Mouse (Mus musculus): ENCODE results near the gene Zfp92. TPM values are rescaled to one million over a fixed set of nuclear protein-coding genes. Genes with fewer than 3 reads are reported as not detected.
A peak's percentile ranks its signal among the peaks of the same experiment; 100 is the strongest.

Gene Zfp92
- polyA plus RNA-seq, 1 experiment from 2014 or later: 0.04 TPM

- no peak for TF ChIP-seq CTCF (IDR thresholded peaks at IDR 0.05; ENCODE audit: low read depth)
- Histone ChIP-seq H3K4me3 (replicated peaks; ENCODE audit: low read depth, low read length) (no peak overlapping the region), H3K4me1 (replicated peaks; ENCODE audit: insufficient read depth, low read length) (no peaks in the 10 kb centered on the region), H3K9ac (ENCODE audit: low read depth, low read length) (no peak overlapping the region), H3K9me3 (replicated peaks; ENCODE audit: low read length) (no peaks in the 10 kb centered on the region), H3K27me3 (ENCODE audit: insufficient read depth, low read length) (no peaks in the 10 kb centered on the region), H3K27ac (0 out of 2 replicates have a peak overlapping the region, but pooled peaks have one; percentile 13), H3K36me3 (ENCODE audit: insufficient read depth, low read length) (no peaks in the 10 kb centered on the region), H3K4me2 (ENCODE audit: low read length) (no peak overlapping the region)
- 53% methylated on average over 1 of the region's 1 CpGs for WGBS
- DNase-seq (ENCODE audit: low spot score) (no peak), ATAC-seq (replicated peaks; ENCODE audit: low FRiP score, low read depth) (no peak)
Measured at GRCm38 (mm10) chrX:73468752-73469151, 57.9 kb downstream of the Zfp92 start.

DNA sequence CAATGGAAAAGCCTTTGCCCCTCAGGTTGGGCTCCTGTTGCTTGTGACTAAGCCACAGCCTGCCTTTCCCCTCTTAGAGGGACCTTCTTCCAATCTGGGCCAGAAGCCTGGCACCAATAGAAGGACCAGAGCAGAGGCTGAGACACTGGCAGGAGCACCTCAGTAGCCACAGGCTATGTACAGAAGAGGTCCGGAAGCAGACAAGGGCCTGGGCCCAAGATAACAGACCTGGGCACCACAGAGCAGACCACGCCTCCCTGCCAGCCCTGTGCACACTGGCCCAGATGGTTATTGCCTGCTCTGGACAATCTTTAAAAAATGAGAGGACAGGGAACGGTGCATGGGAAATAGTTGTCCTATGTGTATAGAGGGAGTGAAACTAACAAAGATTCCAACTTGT lies 60.9 kb downstream of the Zfp92 start:
- H3K4me3 ChIP-seq (replicated peaks; ENCODE audit: low read depth, low read length): no peak overlapping the region
- TF ChIP-seq CTCF (IDR thresholded peaks at IDR 0.05; ENCODE audit: low read depth): no peak
- H3K9me3 ChIP-seq (replicated peaks; ENCODE audit: low read length): no peaks in the 10 kb centered on the region
- no peaks in the 10 kb centered on the region for H3K36me3 ChIP-seq (ENCODE audit: insufficient read depth, low read length)
- 87% methylated on average over 3 of the region's 3 CpGs for WGBS
- H3K4me1 ChIP-seq (replicated peaks; ENCODE audit: insufficient read depth, low read length): 0 out of 2 replicates have a peak, but pooled peaks cover 3% of the 10 kb centered on the region
- no peak for DNase-seq (ENCODE audit: low spot score)
- no peaks in the 10 kb centered on the region for H3K27me3 ChIP-seq (ENCODE audit: insufficient read depth, low read length)
- H3K27ac ChIP-seq: no peak overlapping the region
- ATAC-seq (replicated peaks; ENCODE audit: low FRiP score, low read depth): no peak
- H3K9ac ChIP-seq (ENCODE audit: low read depth, low read length): no peak overlapping the region
- no peak overlapping the region for H3K4me2 ChIP-seq (ENCODE audit: low read length)

- WGBS: 62% methylated on average over 12 of the region's 12 CpGs
- Histone ChIP-seq H3K4me2 (ENCODE audit: low read length) (no peak overlapping the region), H3K27me3 (ENCODE audit: insufficient read depth, low read length) (no peaks in the 10 kb centered on the region), H3K9me3 (replicated peaks; ENCODE audit: low read length) (no peaks in the 10 kb centered on the region), H3K4me1 (replicated peaks; ENCODE audit: insufficient read depth, low read length) (0 out of 2 replicates have a peak, but pooled peaks cover 3% of the 10 kb centered on the region), H3K36me3 (ENCODE audit: insufficient read depth, low read length) (no peaks in the 10 kb centered on the region), H3K27ac (peak overlapping the region; percentile 36; the same call in 1 of the 2 replicates), H3K4me3 (replicated peaks; ENCODE audit: low read depth, low read length) (no peak overlapping the region), H3K9ac (ENCODE audit: low read depth, low read length) (no peak overlapping the region)
- TF ChIP-seq CTCF (IDR thresholded peaks at IDR 0.05; ENCODE audit: low read depth): no peak
- DNase-seq (ENCODE audit: low spot score) (peak; percentile 46), ATAC-seq (replicated peaks; ENCODE audit: low FRiP score, low read depth) (no peak; the same call in 1 of the 2 replicates)
Measured at GRCm38 (mm10) chrX:73474340-73475165, 63.7 kb downstream of the Zfp92 start.

GRCm38 (mm10) chrX:73475658-73476256 lies 64.9 kb downstream of the Zfp92 start:
- Histone ChIP-seq H3K4me3 (replicated peaks; ENCODE audit: low read depth, low read length) (no peak overlapping the region), H3K27ac (peak overlapping the region; percentile 81), H3K4me2 (ENCODE audit: low read length) (no peak overlapping the region), H3K9me3 (replicated peaks; ENCODE audit: low read length) (no peaks in the 10 kb centered on the region), H3K9ac (ENCODE audit: low read depth, low read length) (no peak overlapping the region), H3K4me1 (replicated peaks; ENCODE audit: insufficient read depth, low read length) (0 out of 2 replicates have a peak, but pooled peaks cover 3% of the 10 kb centered on the region), H3K27me3 (ENCODE audit: insufficient read depth, low read length) (no peaks in the 10 kb centered on the region), H3K36me3 (ENCODE audit: insufficient read depth, low read length) (no peaks in the 10 kb centered on the region)
- TF ChIP-seq CTCF (IDR thresholded peaks at IDR 0.05; ENCODE audit: low read depth): no peak
- DNase-seq (ENCODE audit: low spot score): no peak
- ATAC-seq (replicated peaks; ENCODE audit: low FRiP score, low read depth): no peak
- WGBS: 85% methylated on average over 1 of the region's 1 CpGs

DNA sequence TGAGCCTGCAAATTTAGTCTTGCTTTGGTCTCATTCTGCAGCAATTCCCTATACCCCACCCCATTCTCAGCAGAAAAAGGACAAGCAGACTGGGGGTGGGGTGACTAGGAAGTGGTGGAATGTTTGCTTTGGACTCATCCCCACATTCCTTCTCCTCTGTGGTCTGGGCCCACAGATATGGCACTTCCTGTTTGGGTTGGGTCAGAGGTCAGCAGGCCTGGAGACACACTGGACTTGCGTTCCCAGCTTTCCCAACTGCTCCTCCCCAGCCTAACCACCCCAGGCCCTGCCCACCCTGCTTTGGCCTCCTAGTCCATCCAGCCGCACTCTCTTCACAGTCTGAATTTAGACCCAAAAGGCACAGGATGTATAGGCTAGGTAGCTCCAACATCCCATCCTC lies 65.7 kb downstream of the Zfp92 start:
- H3K9ac ChIP-seq (ENCODE audit: low read depth, low read length): no peak overlapping the region
- WGBS: 57% methylated on average over 2 of the region's 2 CpGs
- no peaks in the 10 kb centered on the region for H3K9me3 ChIP-seq (replicated peaks; ENCODE audit: low read length)
- TF ChIP-seq CTCF (IDR thresholded peaks at IDR 0.05; ENCODE audit: low read depth): no peak
- DNase-seq (ENCODE audit: low spot score): peak; percentile 86
- H3K27ac ChIP-seq: peak overlapping the region; percentile 81
- no peak overlapping the region for H3K4me2 ChIP-seq (ENCODE audit: low read length)
- ATAC-seq (replicated peaks; ENCODE audit: low FRiP score, low read depth): peak; percentile 83; the same call in 1 of the 2 replicates
- 0 out of 2 replicates have a peak, but pooled peaks cover 3% of the 10 kb centered on the region for H3K4me1 ChIP-seq (replicated peaks; ENCODE audit: insufficient read depth, low read length)
- no peaks in the 10 kb centered on the region for H3K36me3 ChIP-seq (ENCODE audit: insufficient read depth, low read length)
- H3K27me3 ChIP-seq (ENCODE audit: insufficient read depth, low read length): no peaks in the 10 kb centered on the region
- no peak overlapping the region for H3K4me3 ChIP-seq (replicated peaks; ENCODE audit: low read depth, low read length)

DNA sequence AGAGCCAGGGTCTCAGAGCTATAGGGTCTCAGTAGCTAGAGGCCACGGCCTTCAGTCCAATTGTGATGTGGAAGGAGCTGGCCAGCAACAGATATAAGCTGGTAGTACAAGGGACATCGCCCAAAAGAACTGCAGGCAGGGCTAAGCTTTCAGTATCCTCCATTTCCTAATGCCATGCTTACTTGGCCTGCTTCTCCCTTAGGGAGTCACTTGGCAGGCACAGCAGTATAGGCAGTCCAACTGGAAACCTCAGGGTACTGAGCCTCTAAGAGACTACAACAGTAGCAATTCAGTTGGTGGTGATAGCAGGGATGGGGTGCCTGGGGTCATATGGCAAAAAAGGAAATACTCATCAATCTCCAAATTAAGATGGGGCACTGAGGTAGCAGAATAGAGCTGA lies 66.6 kb downstream of the Zfp92 start:
- DNase-seq (ENCODE audit: low spot score) (no peak), ATAC-seq (replicated peaks; ENCODE audit: low FRiP score, low read depth) (no peak)
- Histone ChIP-seq H3K4me1 (replicated peaks; ENCODE audit: insufficient read depth, low read length) (0 out of 2 replicates have a peak, but pooled peaks cover 3% of the 10 kb centered on the region), H3K27me3 (ENCODE audit: insufficient read depth, low read length) (no peaks in the 10 kb centered on the region), H3K9ac (ENCODE audit: low read depth, low read length) (no peak overlapping the region), H3K36me3 (ENCODE audit: insufficient read depth, low read length) (no peaks in the 10 kb centered on the region), H3K9me3 (replicated peaks; ENCODE audit: low read length) (no peaks in the 10 kb centered on the region), H3K4me3 (replicated peaks; ENCODE audit: low read depth, low read length) (no peak overlapping the region), H3K4me2 (ENCODE audit: low read length) (no peak overlapping the region), H3K27ac (no peak overlapping the region)
- WGBS: 70% methylated on average over 2 of the region's 2 CpGs
- TF ChIP-seq CTCF (IDR thresholded peaks at IDR 0.05; ENCODE audit: low read depth): no peak

Other genes with a start within 250 kb of the Zfp92 start
- not detected in 2 replicates for gene Spin2d, start 234.1 kb upstream of the Zfp92 start, polyA plus RNA-seq (2015; fragmentation: Nextera tagmentation; extraction: Ambion mirVana)
- gene Xlr3b, start 218.9 kb upstream of the Zfp92 start, polyA plus RNA-seq (2015; fragmentation: Nextera tagmentation; extraction: Ambion mirVana): 1.2 and 26.3 TPM in 2 replicates
- 2.8 TPM in 1 of 2 replicates, not detected in the other for gene Xlr4b, start 196.8 kb upstream of the Zfp92 start, polyA plus RNA-seq (2015; fragmentation: Nextera tagmentation; extraction: Ambion mirVana)
- 15.1 and 16.6 TPM in 2 replicates for gene F8a, start 182.8 kb upstream of the Zfp92 start, polyA plus RNA-seq (2015; fragmentation: Nextera tagmentation; extraction: Ambion mirVana)
- 0.14 TPM in 1 of 2 replicates, not detected in the other for gene Xlr4c, start 168.0 kb upstream of the Zfp92 start, polyA plus RNA-seq (2015; fragmentation: Nextera tagmentation; extraction: Ambion mirVana)
- gene Xlr3c, start 145.7 kb upstream of the Zfp92 start, polyA plus RNA-seq (2015; fragmentation: Nextera tagmentation; extraction: Ambion mirVana): 0.09 TPM in 1 of 2 replicates, not detected in the other
- 0.16 TPM in 1 of 2 replicates, not detected in the other for gene Xlr5a, start 118.1 kb upstream of the Zfp92 start, polyA plus RNA-seq (2015; fragmentation: Nextera tagmentation; extraction: Ambion mirVana)
- gene Xlr5c, start 118.1 kb upstream of the Zfp92 start, polyA plus RNA-seq (2015; fragmentation: Nextera tagmentation; extraction: Ambion mirVana): 0.20 TPM in 1 of 2 replicates, not detected in the other
- gene Gm45015, start 74.3 kb upstream of the Zfp92 start, polyA plus RNA-seq (2015; fragmentation: Nextera tagmentation; extraction: Ambion mirVana): not detected in 2 replicates
- 5.4 and 6.0 TPM in 2 replicates for gene Zfp275, start 68.5 kb upstream of the Zfp92 start, polyA plus RNA-seq (2015; fragmentation: Nextera tagmentation; extraction: Ambion mirVana)
- not detected in 2 replicates for gene Gm18336, start 12.4 kb upstream of the Zfp92 start, polyA plus RNA-seq (2015; fragmentation: Nextera tagmentation; extraction: Ambion mirVana)
- gene Trex2, start 24.2 kb downstream of the Zfp92 start, polyA plus RNA-seq (2015; fragmentation: Nextera tagmentation; extraction: Ambion mirVana): 0.12 and 0.18 TPM in 2 replicates
- 40.3 and 49.3 TPM in 2 replicates for gene Haus7, start 47.9 kb downstream of the Zfp92 start, polyA plus RNA-seq (2015; fragmentation: Nextera tagmentation; extraction: Ambion mirVana)
- 90.4 and 93.4 TPM in 2 replicates for gene Bgn, start 72.5 kb downstream of the Zfp92 start, polyA plus RNA-seq (2015; fragmentation: Nextera tagmentation; extraction: Ambion mirVana)
- 0.11 and 0.22 TPM in 2 replicates for gene Atp2b3, start 92.0 kb downstream of the Zfp92 start, polyA plus RNA-seq (2015; fragmentation: Nextera tagmentation; extraction: Ambion mirVana)
- 23.5 and 25.0 TPM in 2 replicates for gene Dusp9, start 228.3 kb downstream of the Zfp92 start, polyA plus RNA-seq (2015; fragmentation: Nextera tagmentation; extraction: Ambion mirVana)
- 15.7 and 18.7 TPM in 2 replicates for gene Pnck, start 249.0 kb downstream of the Zfp92 start, polyA plus RNA-seq (2015; fragmentation: Nextera tagmentation; extraction: Ambion mirVana)